Mouse (Mus musculus): ENCODE results near the gene Dglucy.

GRCm38 (mm10) chr12:100770765-100771164 lies 8.1 kb upstream of the Dglucy start:
- TF ChIP-seq CTCF (IDR thresholded peaks at IDR 0.05; ENCODE audit: borderline replicate concordance, insufficient read depth, low read depth, low read length) (no peak), POLR2A (IDR thresholded peaks at IDR 0.05; ENCODE audit: borderline replicate concordance, insufficient read depth, low read length) (no peak)

All from cerebellum, adult 2 months (tissue).